Mouse (Mus musculus) cerebellum, adult 2 months (tissue): ENCODE measurements around the gene Best1.

Experiments
- CTCF ChIP-seq: fragments of 200-500 bp; IDR thresholded peaks from 2 replicates; pipeline ENCODE4 v1.5.1; 2011; ENCODE audit warnings: low read depth, mild to moderate bottlenecking, control low read depth, low read length, moderate library complexity, borderline replicate concordance; ENCODE audit not compliant: insufficient read depth
- POLR2A ChIP-seq: fragments of 200-500 bp; IDR thresholded peaks from 2 replicates; pipeline ENCODE4 v1.6.1; 2011; ENCODE audit warnings: low read length, control low read depth, borderline replicate concordance; ENCODE audit not compliant: insufficient read depth

GRCm38 (mm10) chr19:10013348-10013747 is 11.9 kb upstream of the Best1 start:
- TF ChIP-seq POLR2A, result no peak
- TF ChIP-seq CTCF, result no peak
